Mouse (Mus musculus) midbrain, embryonic 15.5 days (tissue): Measurements from ENCODE around the gene Pex7. TPM values are rescaled to one million over a fixed set of nuclear protein-coding genes. Genes with fewer than 3 reads are reported as not detected.

Experiments used
- ATAC-seq: fragments of 200-750 bp; cut with Nextera tagmentation; replicated peaks from 2 replicates; pipeline ENCODE4 v1.8.0; 2017; ENCODE audit warnings: moderate TSS enrichment
- H3K27ac ChIP-seq: fragments of 300-500 bp; sonication (generic); 2 replicates; pipeline ENCODE4 v1.5.1; 2015; ENCODE audit warnings: mild to moderate bottlenecking, inconsistent platforms
- H3K27me3 ChIP-seq: fragments of 300-500 bp; sonication (generic); replicated peaks from 2 replicates; pipeline ENCODE4 v1.6.1; 2015; ENCODE audit warnings: inconsistent platforms
- H3K36me3 ChIP-seq: fragments of 300-500 bp; sonication (generic); replicated peaks from 2 replicates; pipeline ENCODE4 v1.6.1; 2015; ENCODE audit warnings: inconsistent platforms
- H3K4me1 ChIP-seq: fragments of 300-500 bp; sonication (generic); 2 replicates; pipeline ENCODE4 v1.6.1; 2015; ENCODE audit warnings: inconsistent platforms
- H3K4me2 ChIP-seq: fragments of 300-500 bp; sonication (generic); 2 replicates; pipeline ENCODE4 v1.6.1; 2015; ENCODE audit warnings: inconsistent platforms, mild to moderate bottlenecking, moderate library complexity
- H3K4me3 ChIP-seq: fragments of 300-500 bp; sonication (generic); 2 replicates; pipeline ENCODE4 v1.5.1; 2015; ENCODE audit warnings: mild to moderate bottlenecking, inconsistent platforms
- H3K9ac ChIP-seq: fragments of 300-500 bp; sonication (generic); 2 replicates; pipeline ENCODE4 v1.6.1; 2015; ENCODE audit warnings: mild to moderate bottlenecking, inconsistent platforms
- H3K9me3 ChIP-seq: fragments of 300-500 bp; sonication (generic); 2 replicates; pipeline ENCODE4 v1.6.1; 2016; ENCODE audit warnings: inconsistent platforms
- WGBS: fragments of 180-500 bp; shearing (Covaris S2); methylation state at CpG from one replicate; pipeline ENCODE4 v1.1.7; 2015; ENCODE audit warnings: mixed read lengths; 5-methylcytosine and 5-hydroxymethylcytosine counted together
- polyA plus RNA-seq: library from polyadenylated mRNA; unstranded; fragments of >200 nt; fragmentation: Nextera tagmentation; extraction: Ambion mirVana; gene quantifications from 2 replicates; pipeline ENCODE4 v1.2.1, GENCODE M21; 2015

The Pex7 gene
- polyA plus RNA-seq, 1 experiment from 2014 or later = 27.4 TPM

GRCm38 (mm10) chr10:19852776-19853175, 54.7 kb downstream of the Pex7 start:
- Histone ChIP-seq H3K4me2 (peak overlapping the region; percentile 99; the same call in 1 of the 2 replicates), H3K27ac (no peak overlapping the region), H3K9me3 (no peaks in the 10 kb centered on the region), H3K36me3 (no peaks in the 10 kb centered on the region), H3K9ac (no peak overlapping the region), H3K4me3 (no peak overlapping the region), H3K27me3 (peaks cover 62% of the 10 kb centered on the region), H3K4me1 (peaks cover 36% of the 10 kb centered on the region)
- ATAC-seq = no peak
- WGBS = 33% methylated on average over 6 of the region's 6 CpGs

GRCm38 (mm10) chr10:19850998-19851691, 56.3 kb downstream of the Pex7 start, which contains the start of gene Slc35d3:
Gene Slc35d3, minus strand, starts transcription at chr10:19851459.
- ATAC-seq = peak; percentile 59
- Histone ChIP-seq H3K27me3 (peaks cover 62% of the 10 kb centered on the region), H3K4me3 (peak within 1 kb of the TSS; percentile 56), H3K4me1 (peaks cover 36% of the 10 kb centered on the region), H3K4me2 (peak within 1 kb of the TSS; percentile 99), H3K36me3 (no peaks in the 10 kb centered on the region), H3K27ac (no peak within 1 kb of the TSS), H3K9me3 (no peaks in the 10 kb centered on the region), H3K9ac (peak within 1 kb of the TSS; percentile 29)
- WGBS = under 1% methylated on average over 72 of the region's 72 CpGs

GRCm38 (mm10) chr10:19850544-19850997, 56.9 kb downstream of the Pex7 start:
- Histone ChIP-seq H3K9ac (peak overlapping the region; percentile 29), H3K4me1 (peaks cover 36% of the 10 kb centered on the region), H3K36me3 (no peaks in the 10 kb centered on the region), H3K27ac (no peak overlapping the region), H3K27me3 (peaks cover 62% of the 10 kb centered on the region), H3K4me2 (peak overlapping the region; percentile 99), H3K4me3 (peak overlapping the region; percentile 56), H3K9me3 (no peaks in the 10 kb centered on the region)
- peak; percentile 78 for ATAC-seq
- under 1% methylated on average over 36 of the region's 36 CpGs for WGBS

GRCm38 (mm10) chr10:19849771-19850365, 57.6 kb downstream of the Pex7 start:
- Histone ChIP-seq H3K36me3 (no peaks in the 10 kb centered on the region), H3K27me3 (peaks cover 62% of the 10 kb centered on the region), H3K9ac (peak overlapping the region; percentile 28; the same call in 1 of the 2 replicates), H3K9me3 (no peaks in the 10 kb centered on the region), H3K27ac (no peak overlapping the region), H3K4me2 (peak overlapping the region; percentile 99), H3K4me1 (peaks cover 36% of the 10 kb centered on the region), H3K4me3 (peak overlapping the region; percentile 56)
- WGBS = under 1% methylated on average over 31 of the region's 32 CpGs
- peak; percentile 65 for ATAC-seq

- peak; percentile 19; the same call in 1 of the 2 replicates for ATAC-seq
- peak overlapping the region; percentile 56 for H3K4me3 ChIP-seq
- no peak overlapping the region; the same call in 1 of the 2 replicates for H3K9ac ChIP-seq
- no peak overlapping the region for H3K27ac ChIP-seq
- peaks cover 36% of the 10 kb centered on the region for H3K4me1 ChIP-seq
- H3K9me3 ChIP-seq = no peaks in the 10 kb centered on the region
- H3K4me2 ChIP-seq = peak overlapping the region; percentile 99
- 7% methylated on average over 44 of the region's 44 CpGs for WGBS
- no peaks in the 10 kb centered on the region for H3K36me3 ChIP-seq
- H3K27me3 ChIP-seq = peaks cover 57% of the 10 kb centered on the region
Measured at GRCm38 (mm10) chr10:19848928-19849770, 58.3 kb downstream of the Pex7 start.

GRCm38 (mm10) chr10:19839836-19840235, 67.7 kb downstream of the Pex7 start:
- 88% methylated on average over 5 of the region's 5 CpGs for WGBS
- H3K4me1 ChIP-seq = no peaks in the 10 kb centered on the region
- no peak overlapping the region for H3K27ac ChIP-seq
- no peaks in the 10 kb centered on the region for H3K36me3 ChIP-seq
- H3K9me3 ChIP-seq = no peaks in the 10 kb centered on the region
- no peaks in the 10 kb centered on the region; the same call in 1 of the 2 replicates for H3K27me3 ChIP-seq
- no peak for ATAC-seq
- no peak overlapping the region for H3K9ac ChIP-seq
- H3K4me2 ChIP-seq = no peak overlapping the region
- H3K4me3 ChIP-seq = no peak overlapping the region

GRCm38 (mm10) chr10:19835887-19836710, 71.4 kb downstream of the Pex7 start:
- no peaks in the 10 kb centered on the region for H3K27me3 ChIP-seq
- 56% methylated on average over 8 of the region's 8 CpGs for WGBS
- no peak overlapping the region for H3K4me2 ChIP-seq
- ATAC-seq = peak; percentile 59; the same call in 1 of the 2 replicates
- H3K36me3 ChIP-seq = no peaks in the 10 kb centered on the region
- no peak overlapping the region for H3K27ac ChIP-seq
- no peaks in the 10 kb centered on the region for H3K9me3 ChIP-seq
- no peaks in the 10 kb centered on the region for H3K4me1 ChIP-seq
- no peak overlapping the region for H3K4me3 ChIP-seq
- no peak overlapping the region for H3K9ac ChIP-seq

- H3K9ac ChIP-seq = no peak overlapping the region
- no peak overlapping the region for H3K27ac ChIP-seq
Measured at GRCm38 (mm10) chr10:19834222-19834621, 73.3 kb downstream of the Pex7 start.

GRCm38 (mm10) chr10:19831072-19831849, 76.2 kb downstream of the Pex7 start:
- Histone ChIP-seq H3K4me1 (no peaks in the 10 kb centered on the region), H3K27ac (no peak overlapping the region), H3K9ac (no peak overlapping the region), H3K27me3 (no peaks in the 10 kb centered on the region), H3K9me3 (no peaks in the 10 kb centered on the region), H3K4me3 (no peak overlapping the region), H3K36me3 (no peaks in the 10 kb centered on the region), H3K4me2 (no peak overlapping the region)
- no peak for ATAC-seq
- 90% methylated on average over 5 of the region's 5 CpGs for WGBS

More at GRCm38 (mm10) chr10:19834222-19834621, 73.3 kb downstream of the Pex7 start:
- Histone ChIP-seq H3K36me3 (no peaks in the 10 kb centered on the region), H3K27me3 (no peaks in the 10 kb centered on the region), H3K9me3 (no peaks in the 10 kb centered on the region), H3K4me2 (no peak overlapping the region), H3K4me3 (no peak overlapping the region), H3K4me1 (no peaks in the 10 kb centered on the region)
- no peak for ATAC-seq
- 97% methylated on average over 6 of the region's 6 CpGs for whole genome bisulfite sequencing

- no peak overlapping the region for H3K4me2 ChIP-seq
- WGBS = 72% methylated on average over 3 of the region's 3 CpGs
- no peak overlapping the region for H3K4me3 ChIP-seq
- H3K36me3 ChIP-seq = no peaks in the 10 kb centered on the region
- H3K27ac ChIP-seq = no peak overlapping the region
- H3K4me1 ChIP-seq = no peaks in the 10 kb centered on the region
- ATAC-seq = no peak
- no peaks in the 10 kb centered on the region for H3K27me3 ChIP-seq
- H3K9me3 ChIP-seq = no peaks in the 10 kb centered on the region
- H3K9ac ChIP-seq = no peak overlapping the region
Measured at GRCm38 (mm10) chr10:19820986-19821385, 86.5 kb downstream of the Pex7 start.
